ENCODE assay signal across 16 mouse cellular contexts in genomic region chr10:8898831-8899511, GRCm38 (mm10). TPM values are rescaled to one million over a fixed set of nuclear protein-coding genes. Genes with fewer than 3 reads are reported as not detected.
A peak's percentile ranks its signal among the peaks of the same experiment; 100 is the strongest.
DNase-seq lines count a peak whose midpoint lies in the region; ATAC-seq and TF ChIP-seq lines count a peak whose summit lies in the region.
"Had no signal": no experiment of that assay in that cellular context is flagged by ENCODE, and none has a peak within 500 bp of the region (broad histone marks: within the 10 kb centered on the region; RNA-seq: fewer than 3 reads in every experiment).

No protein-coding gene starts in this region.

- 61% methylated on average over 8 of the region's 8 CpGs for WGBS in stomach, embryonic 15.5 days
- WGBS in liver, embryonic 12.5 days (ENCODE audit: insufficient replicate concordance): 66% methylated on average over 8 of the region's 8 CpGs

- DNase-seq in layer of hippocampus, adult 2 months (ENCODE audit: low spot score in 2 of 2): no peak
- DNase-seq in layer of hippocampus, postnatal 36 days: no peak
- DNase-seq in brain, adult 2 months (ENCODE audit: low read depth, low spot score): peak; percentile 37
- peak; percentile 39 for DNase-seq in forelimb bud, embryonic 11.5 days (ENCODE audit: low read depth, low spot score)
- no peak for DNase-seq in testis, postnatal 14 days (ENCODE audit: low spot score)
- DNase-seq: adrenal gland, postnatal 25 days; cerebellum, adult 11-12 months; kidney, postnatal 4 days; liver, postnatal 0 days; thymus, postnatal 36 days had no signal

- H3K27me3 ChIP-seq in stomach, embryonic 15.5 days (replicated peaks): no peaks in the 10 kb centered on the region
- no peaks in the 10 kb centered on the region for H3K27me3 ChIP-seq in liver, embryonic 12.5 days (replicated peaks)
- H3K27me3 ChIP-seq: heart, embryonic 13.5 days; hindbrain, embryonic 13.5 days had no signal

- no peak for TF ChIP-seq CTCF in layer of hippocampus, adult 2 months (conservative IDR thresholded peaks at IDR 0.05)

- H3K27ac ChIP-seq in layer of hippocampus, adult 2 months: peak overlapping the region; percentile 75
- H3K27ac ChIP-seq in stomach, embryonic 15.5 days: peak overlapping the region; percentile 4; the same call in 1 of the 2 replicates
- no peak overlapping the region for H3K27ac ChIP-seq in liver, embryonic 12.5 days
- H3K27ac ChIP-seq: heart, embryonic 13.5 days; hindbrain, embryonic 13.5 days had no signal

- no peak overlapping the region for H3K9ac ChIP-seq in stomach, embryonic 15.5 days
- no peak overlapping the region for H3K9ac ChIP-seq in liver, embryonic 12.5 days
- H3K9ac ChIP-seq: heart, embryonic 13.5 days; hindbrain, embryonic 13.5 days; liver, postnatal 0 days had no signal

- H3K36me3 ChIP-seq in stomach, embryonic 15.5 days: no peaks in the 10 kb centered on the region
- H3K36me3 ChIP-seq in liver, embryonic 12.5 days: no peaks in the 10 kb centered on the region
- H3K36me3 ChIP-seq: heart, embryonic 13.5 days; hindbrain, embryonic 13.5 days had no signal

- H3K4me3 ChIP-seq in layer of hippocampus, adult 2 months: no peak overlapping the region
- H3K4me3 ChIP-seq in stomach, embryonic 15.5 days (replicated peaks): no peak overlapping the region
- no peak overlapping the region for H3K4me3 ChIP-seq in liver, embryonic 12.5 days
- H3K4me3 ChIP-seq: erythroblast, embryonic 14.5 days; heart, embryonic 13.5 days; hindbrain, embryonic 13.5 days; myocyte had no signal

- ATAC-seq in stomach, embryonic 15.5 days (ENCODE audit: insufficient read depth, low FRiP score, low read depth): peak; percentile 63; the same call in 1 of the 2 replicates
- ATAC-seq in liver, embryonic 12.5 days: no peak
- ATAC-seq: liver, postnatal 0 days had no signal

- no peaks in the 10 kb centered on the region for H3K9me3 ChIP-seq in stomach, embryonic 15.5 days
- H3K9me3 ChIP-seq in liver, embryonic 12.5 days (replicated peaks): no peaks in the 10 kb centered on the region
- H3K9me3 ChIP-seq: heart, embryonic 13.5 days; hindbrain, embryonic 13.5 days had no signal

- no peak overlapping the region for H3K4me2 ChIP-seq in stomach, embryonic 15.5 days
- H3K4me2 ChIP-seq in liver, embryonic 12.5 days: no peak overlapping the region
- H3K4me2 ChIP-seq: heart, embryonic 13.5 days; hindbrain, embryonic 13.5 days had no signal

- H3K4me1 ChIP-seq in stomach, embryonic 15.5 days: 0 out of 2 replicates have a peak, but pooled peaks cover 4% of the 10 kb centered on the region
- no peaks in the 10 kb centered on the region for H3K4me1 ChIP-seq in liver, embryonic 12.5 days
- H3K4me1 ChIP-seq: heart, embryonic 13.5 days; hindbrain, embryonic 13.5 days had no signal

RNA-seq across cellular contexts. Expression of gene Sash1, which starts 13.1 kb away (rescaled TPM):
- total RNA-seq in layer of hippocampus, adult 2 months (2021): 10 to 100 TPM; 75.7 to 86.0 TPM
- 10 to 100 TPM; 79.8 to 81.5 TPM for total RNA-seq in layer of hippocampus, postnatal 36 days (2021)
- polyA plus RNA-seq in stomach, embryonic 15.5 days (2015; fragmentation: Nextera tagmentation; extraction: Ambion mirVana): 5.4 and 5.5 TPM in 2 replicates
- 1.1 and 1.2 TPM in 2 replicates for polyA plus RNA-seq in liver, embryonic 12.5 days (2016; fragmentation: Nextera tagmentation; extraction: Ambion mirVana)

Comparison
In these comparisons a context has a peak if more than half of its experiments do, and no peak if none do; other contexts are left out.
1. DNase-seq: peak in brain, adult 2 months (single experiment) and forelimb bud, embryonic 11.5 days (single experiment); none in layer of hippocampus, adult 2 months (0 of 2), layer of hippocampus, postnatal 36 days (0 of 2) and testis, postnatal 14 days (single experiment).